22 mouse cellular contexts compared by ENCODE assay signal in the genomic region with DNA sequence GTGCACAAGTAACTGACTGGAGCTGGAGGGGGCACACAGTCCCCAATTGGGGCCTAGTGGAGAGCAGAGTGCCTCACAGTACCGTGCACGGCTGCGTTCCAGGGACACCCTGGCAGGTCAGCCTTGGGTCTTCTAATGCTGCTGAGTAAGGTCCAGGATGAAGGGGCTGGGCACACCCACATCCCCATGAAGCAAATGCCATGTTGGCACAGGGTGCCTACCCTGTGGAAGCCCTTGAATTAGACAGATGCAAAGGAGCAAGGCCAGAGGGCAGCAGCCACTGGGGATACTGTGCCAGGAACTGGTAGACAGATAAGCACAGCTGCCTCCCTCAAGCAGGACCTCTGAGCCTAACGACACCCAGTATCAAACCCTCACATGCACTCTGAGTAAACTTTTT. TPM values are rescaled to one million over a fixed set of nuclear protein-coding genes. Genes with fewer than 3 reads are reported as not detected.
"Had no signal": no experiment of that assay in that cellular context is flagged by ENCODE, and none has a peak within 500 bp of the region (broad histone marks: within the 10 kb centered on the region; RNA-seq: fewer than 3 reads in every experiment).

No protein-coding gene starts in this region.

- DNase-seq: kidney, adult 8-10 months; kidney, postnatal 10 days; kidney, postnatal 36 days; left cerebral cortex, postnatal 4 days; liver; lung, adult 18-20 months; lung, postnatal 10 days; lung, postnatal 36 days; retina, postnatal 1 day; right cerebral cortex, postnatal 25 days; spleen, adult 18-20 months; thymus, adult 2 months; thymus, postnatal 14 days; thymus, postnatal 4 days had no signal

- ATAC-seq: liver, embryonic 12.5 days; midbrain, embryonic 13.5 days; midbrain, embryonic 16.5 days had no signal

RNA-seq across cellular contexts. Expression of a gene that starts 25.5 kb away (rescaled TPM):
- total RNA-seq: layer of hippocampus, postnatal 14 days; left cerebral cortex, adult 8-10 months; left cerebral cortex, postnatal 14 days; left cerebral cortex, postnatal 4 days; monocyte, adult 5-6 weeks; neutrophil, adult 5-6 weeks had no signal

RNA-seq across cellular contexts. Expression of a gene that starts 28.4 kb away (rescaled TPM):
- total RNA-seq: left cerebral cortex, adult 8-10 months; monocyte, adult 5-6 weeks; neutrophil, adult 5-6 weeks had no signal

RNA-seq across cellular contexts. Expression of a gene that starts 49.2 kb away (rescaled TPM):
- total RNA-seq: layer of hippocampus, postnatal 14 days; left cerebral cortex, adult 8-10 months; left cerebral cortex, postnatal 14 days; monocyte, adult 5-6 weeks; neutrophil, adult 5-6 weeks had no signal

RNA-seq across cellular contexts. Expression of a gene that starts 59.9 kb away (rescaled TPM):
- total RNA-seq: monocyte, adult 5-6 weeks; neutrophil, adult 5-6 weeks had no signal
